Mouse (Mus musculus) heart, postnatal 0 days (tissue): Measurements from ENCODE around the gene Gm7075.

Experiments used
- CTCF ChIP-seq: IDR thresholded peaks from 2 replicates; pipeline ENCODE4 v1.5.1; 2016; ENCODE audit warnings: antibody characterized with exemption, control low read depth, low read depth
- EP300 ChIP-seq: IDR thresholded peaks from 2 replicates; pipeline ENCODE4 v1.6.1; 2016; ENCODE audit warnings: antibody characterized with exemption, low read depth

GRCm38 (mm10) chr10:63432887-63433286, 11.3 kb upstream of the Gm7075 start:
- TF ChIP-seq CTCF = no peak
- no peak for TF ChIP-seq EP300
